Mouse (Mus musculus): ENCODE measurements around the gene Slc35f6.
"Not testable (repeated sequence)": the region's sequence is repeated elsewhere in the genome, so short reads cannot be mapped to it uniquely, and the experiment has no call there.

Gene Slc35f6

GRCm38 (mm10) chr5:30700361-30701000, 52.7 kb downstream of the Slc35f6 start:
- DNase-seq (ENCODE audit: inconsistent ontology term) = no peak

- DNase-seq (ENCODE audit: inconsistent ontology term) = not testable (repeated sequence)
Observed at GRCm38 (mm10) chr5:30701373-30701772, 53.6 kb downstream of the Slc35f6 start.

GRCm38 (mm10) chr5:30701866-30702265, 54.1 kb downstream of the Slc35f6 start:
- DNase-seq (ENCODE audit: inconsistent ontology term) = no peak
